Mouse (Mus musculus): ENCODE measurements around the gene Exoc6b. TPM values are rescaled to one million over a fixed set of nuclear protein-coding genes. Genes with fewer than 3 reads are reported as not detected.
A peak's percentile ranks its signal among the peaks of the same experiment; 100 is the strongest.

Exoc6b gene
- total RNA-seq, 1 experiment: 19.8 TPM

DNA sequence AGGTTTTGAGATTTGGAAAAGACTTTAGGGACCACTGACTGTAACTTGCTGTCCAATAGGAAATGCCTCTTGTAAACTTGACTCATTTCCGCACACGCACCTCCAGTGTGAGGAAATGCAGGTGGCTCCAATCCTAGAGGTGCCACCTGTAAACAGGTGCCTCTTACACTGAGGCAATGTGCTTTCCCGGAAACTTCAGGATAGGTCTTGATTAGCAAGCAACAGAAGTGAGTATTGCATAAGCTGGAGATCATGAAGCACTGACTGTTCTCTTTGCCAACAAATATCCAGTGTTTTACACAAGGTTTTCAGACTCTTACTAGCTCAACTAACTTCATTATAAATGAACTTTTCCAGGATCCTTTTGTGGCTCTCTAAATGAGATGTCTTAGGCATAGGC lies 377.4 kb downstream of the Exoc6b start:
- H3K4me1 ChIP-seq (ENCODE audit: control insufficient read depth in 2 of 2, insufficient read depth in 2 of 2, low read length in 2 of 2, poor library complexity in 1 of 2): no peaks in the 10 kb centered on the region
- H3K4me3 ChIP-seq (ENCODE audit: insufficient read depth in 1 of 2, low read depth in 1 of 2, low read length in 2 of 2, poor library complexity in 1 of 2, severe bottlenecking in 1 of 2): no peak overlapping the region
- in situ Hi-C loops (cut with MboI; ENCODE audit: low sequenced_read_pairs in 2 of 2, unreplicated experiment in 2 of 2): no loop called here
- no peak overlapping the region for H3K27ac ChIP-seq (ENCODE audit: insufficient read depth, low read depth, low read length, poor library complexity, severe bottlenecking)
- no peaks in the 10 kb centered on the region for H3K36me3 ChIP-seq (ENCODE audit: control insufficient read depth, insufficient read depth, low read length, poor library complexity, severe bottlenecking)
- no peaks in the 10 kb centered on the region for H3K9me3 ChIP-seq (ENCODE audit: control insufficient read depth, insufficient read depth, low read depth, low read length)
- no peak for DNase-seq (ENCODE audit: low read depth, low spot score)
- TF ChIP-seq CHD2 (IDR thresholded peaks at IDR 0.05; ENCODE audit: low read depth, low read length) (no peak), HCFC1 (IDR thresholded peaks at IDR 0.05; ENCODE audit: borderline replicate concordance, insufficient read depth, low read length) (no peak)
- no peak overlapping the region for H3K9ac ChIP-seq (ENCODE audit: insufficient read depth, low read depth, low read length, poor library complexity, severe bottlenecking)

DNA sequence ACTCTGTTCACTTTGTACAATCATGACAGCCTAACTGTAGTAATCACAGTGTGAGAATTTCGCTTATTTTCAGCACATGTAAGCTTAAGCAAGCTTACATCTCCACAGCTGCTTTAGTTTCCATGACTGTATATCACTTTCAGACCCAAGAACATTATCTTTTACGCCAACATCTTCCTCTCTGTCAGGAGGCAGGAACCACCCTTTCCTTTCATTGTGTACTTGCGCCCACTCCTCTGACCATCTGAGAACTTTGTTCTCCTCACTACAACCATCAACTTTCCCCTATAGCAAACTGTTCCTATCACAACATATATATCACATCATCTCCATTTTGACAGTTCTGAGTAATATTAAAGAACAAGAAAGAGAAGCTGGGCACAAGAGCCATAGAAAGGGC lies 391.5 kb downstream of the Exoc6b start:
- no peaks in the 10 kb centered on the region for H3K4me1 ChIP-seq (ENCODE audit: control insufficient read depth in 2 of 2, insufficient read depth in 2 of 2, low read length in 2 of 2, poor library complexity in 1 of 2)
- DNase-seq (ENCODE audit: low read depth, low spot score): no peak
- no peaks in the 10 kb centered on the region for H3K9me3 ChIP-seq (ENCODE audit: control insufficient read depth, insufficient read depth, low read depth, low read length)
- in situ Hi-C loops (cut with MboI; ENCODE audit: low sequenced_read_pairs in 2 of 2, unreplicated experiment in 2 of 2): no loop called here
- H3K27ac ChIP-seq (ENCODE audit: insufficient read depth, low read depth, low read length, poor library complexity, severe bottlenecking): no peak overlapping the region
- H3K9ac ChIP-seq (ENCODE audit: insufficient read depth, low read depth, low read length, poor library complexity, severe bottlenecking): no peak overlapping the region
- H3K36me3 ChIP-seq (ENCODE audit: control insufficient read depth, insufficient read depth, low read length, poor library complexity, severe bottlenecking): no peaks in the 10 kb centered on the region
- TF ChIP-seq CHD2 (IDR thresholded peaks at IDR 0.05; ENCODE audit: low read depth, low read length): no peak
- no peak for TF ChIP-seq ZNF384 (IDR thresholded peaks at IDR 0.05; ENCODE audit: low read depth, low read length)
- TF ChIP-seq MAFK (IDR thresholded peaks at IDR 0.05; ENCODE audit: insufficient read depth, low read depth, low read length): no peak
- TF ChIP-seq ZC3H11A (IDR thresholded peaks at IDR 0.05; ENCODE audit: borderline replicate concordance, low read depth, low read length): no peak
- H3K4me3 ChIP-seq (ENCODE audit: insufficient read depth in 1 of 2, low read depth in 1 of 2, low read length in 2 of 2, poor library complexity in 1 of 2, severe bottlenecking in 1 of 2): no peak overlapping the region

DNA sequence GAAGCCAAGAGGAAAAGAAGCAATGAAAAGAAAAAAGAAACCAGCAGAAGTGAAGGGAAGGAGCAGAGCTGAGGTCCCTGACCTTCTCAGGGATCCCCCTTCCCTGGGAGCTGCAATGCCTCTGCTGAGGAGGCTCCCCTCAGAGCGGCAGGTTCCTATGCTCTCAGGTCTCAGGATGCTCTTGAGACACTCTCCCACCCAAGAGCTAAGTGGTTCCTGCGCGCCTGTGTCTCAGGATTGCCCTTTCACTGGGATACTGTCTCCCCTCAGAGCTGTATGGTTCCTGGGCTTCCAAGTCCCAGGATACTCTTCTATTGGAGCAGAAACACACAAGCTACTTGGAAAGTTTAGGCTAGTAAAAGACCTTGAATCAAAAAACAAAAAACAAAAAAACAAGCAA lies 394.4 kb downstream of the Exoc6b start:
- DNase-seq (ENCODE audit: low read depth, low spot score): no peak
- no peak overlapping the region for H3K4me3 ChIP-seq (ENCODE audit: insufficient read depth in 1 of 2, low read depth in 1 of 2, low read length in 2 of 2, poor library complexity in 1 of 2, severe bottlenecking in 1 of 2)
- no peak overlapping the region for H3K27ac ChIP-seq (ENCODE audit: insufficient read depth, low read depth, low read length, poor library complexity, severe bottlenecking)
- H3K9me3 ChIP-seq (ENCODE audit: control insufficient read depth, insufficient read depth, low read depth, low read length): no peaks in the 10 kb centered on the region
- TF ChIP-seq HCFC1 (IDR thresholded peaks at IDR 0.05; ENCODE audit: borderline replicate concordance, insufficient read depth, low read length) (no peak), ZC3H11A (IDR thresholded peaks at IDR 0.05; ENCODE audit: borderline replicate concordance, low read depth, low read length) (no peak), MAFK (IDR thresholded peaks at IDR 0.05; ENCODE audit: insufficient read depth, low read depth, low read length) (no peak), ZNF384 (IDR thresholded peaks at IDR 0.05; ENCODE audit: low read depth, low read length) (no peak), CHD2 (IDR thresholded peaks at IDR 0.05; ENCODE audit: low read depth, low read length) (no peak)
- H3K4me1 ChIP-seq (ENCODE audit: control insufficient read depth in 2 of 2, insufficient read depth in 2 of 2, low read length in 2 of 2, poor library complexity in 1 of 2): no peaks in the 10 kb centered on the region
- no peak overlapping the region for H3K9ac ChIP-seq (ENCODE audit: insufficient read depth, low read depth, low read length, poor library complexity, severe bottlenecking)
- H3K36me3 ChIP-seq (ENCODE audit: control insufficient read depth, insufficient read depth, low read length, poor library complexity, severe bottlenecking): no peaks in the 10 kb centered on the region
- in situ Hi-C loops (cut with MboI; ENCODE audit: low sequenced_read_pairs in 2 of 2, unreplicated experiment in 2 of 2): no loop called here

DNA sequence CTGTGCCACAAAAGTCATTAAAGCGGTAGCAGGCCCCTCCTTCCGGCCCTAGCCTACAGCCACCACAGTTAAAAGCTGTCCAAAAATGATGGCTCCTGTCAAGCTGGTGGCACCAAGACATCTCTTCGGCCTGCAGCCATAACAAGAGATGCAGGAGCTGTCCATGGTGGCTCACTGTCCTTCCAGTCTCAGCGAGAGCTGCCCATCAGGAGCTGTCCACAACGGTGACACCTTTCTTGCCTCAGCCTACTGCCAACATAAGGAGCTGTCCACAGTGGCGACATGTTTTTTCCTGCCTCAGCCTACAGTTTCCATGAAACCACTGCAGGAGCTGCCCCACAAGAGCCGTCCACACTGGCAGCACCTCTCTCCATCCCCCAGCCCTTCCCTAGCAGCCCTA lies 395.2 kb downstream of the Exoc6b start:
- peak; percentile 35 for DNase-seq (ENCODE audit: low read depth, low spot score)
- Histone ChIP-seq H3K4me3 (ENCODE audit: insufficient read depth in 1 of 2, low read depth in 1 of 2, low read length in 2 of 2, poor library complexity in 1 of 2, severe bottlenecking in 1 of 2) (no peak overlapping the region), H3K27ac (ENCODE audit: insufficient read depth, low read depth, low read length, poor library complexity, severe bottlenecking) (no peak overlapping the region)

DNA sequence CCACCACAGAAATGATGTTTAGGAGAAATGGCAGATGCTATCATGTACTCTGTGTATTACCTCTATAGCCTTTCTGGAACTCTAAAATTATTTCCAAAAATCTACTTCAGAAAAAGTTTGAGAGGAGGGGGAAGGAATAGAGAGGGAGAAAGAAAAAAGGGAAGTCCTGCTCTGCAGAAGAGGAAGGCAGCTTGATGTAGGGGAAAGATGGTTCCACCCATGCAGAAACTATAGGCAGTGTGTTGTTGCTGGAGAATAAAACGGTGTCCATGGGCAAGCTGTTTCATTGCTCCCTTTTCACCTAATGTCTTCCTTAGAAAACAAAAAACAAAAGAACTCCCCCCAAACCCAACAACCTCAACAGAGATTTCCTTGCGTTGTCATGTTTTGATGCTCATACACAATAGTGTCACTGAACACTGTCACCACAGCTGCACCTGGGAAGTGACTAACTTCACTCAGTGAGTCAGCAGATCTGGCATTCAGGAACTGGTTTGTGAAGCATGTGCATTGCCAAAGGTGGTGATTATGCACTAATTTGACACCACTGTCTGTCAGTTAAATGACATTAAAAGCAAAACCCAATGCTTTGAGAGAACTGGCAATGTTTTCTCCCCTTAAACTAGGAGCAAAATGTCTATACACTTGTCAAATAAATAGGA lies 407.7 kb downstream of the Exoc6b start:
- Histone ChIP-seq H3K9me3 (ENCODE audit: control insufficient read depth, insufficient read depth, low read depth, low read length) (no peaks in the 10 kb centered on the region), H3K4me1 (ENCODE audit: control insufficient read depth in 2 of 2, insufficient read depth in 2 of 2, low read length in 2 of 2, poor library complexity in 1 of 2) (no peaks in the 10 kb centered on the region), H3K27ac (ENCODE audit: insufficient read depth, low read depth, low read length, poor library complexity, severe bottlenecking) (no peak overlapping the region), H3K4me3 (ENCODE audit: insufficient read depth in 1 of 2, low read depth in 1 of 2, low read length in 2 of 2, poor library complexity in 1 of 2, severe bottlenecking in 1 of 2) (no peak overlapping the region), H3K9ac (ENCODE audit: insufficient read depth, low read depth, low read length, poor library complexity, severe bottlenecking) (no peak overlapping the region), H3K36me3 (ENCODE audit: control insufficient read depth, insufficient read depth, low read length, poor library complexity, severe bottlenecking) (no peaks in the 10 kb centered on the region)
- in situ Hi-C loops (cut with MboI; ENCODE audit: low sequenced_read_pairs in 2 of 2, unreplicated experiment in 2 of 2): no loop called here
- no peak for DNase-seq (ENCODE audit: low read depth, low spot score)
- no peak for TF ChIP-seq MAFK (IDR thresholded peaks at IDR 0.05; ENCODE audit: insufficient read depth, low read depth, low read length)
- TF ChIP-seq ZC3H11A (IDR thresholded peaks at IDR 0.05; ENCODE audit: borderline replicate concordance, low read depth, low read length): no peak
- TF ChIP-seq HCFC1 (IDR thresholded peaks at IDR 0.05; ENCODE audit: borderline replicate concordance, insufficient read depth, low read length): no peak
- TF ChIP-seq ZNF384 (IDR thresholded peaks at IDR 0.05; ENCODE audit: low read depth, low read length): no peak
- TF ChIP-seq CHD2 (IDR thresholded peaks at IDR 0.05; ENCODE audit: low read depth, low read length): no peak

More for the DNA sequence above, 395.2 kb downstream of the Exoc6b start:
- in situ Hi-C loops (cut with MboI; ENCODE audit: low sequenced_read_pairs in 2 of 2, unreplicated experiment in 2 of 2): no loop called here
- H3K36me3 ChIP-seq (ENCODE audit: control insufficient read depth, insufficient read depth, low read length, poor library complexity, severe bottlenecking): no peaks in the 10 kb centered on the region
- TF ChIP-seq ZC3H11A (IDR thresholded peaks at IDR 0.05; ENCODE audit: borderline replicate concordance, low read depth, low read length) (no peak), HCFC1 (IDR thresholded peaks at IDR 0.05; ENCODE audit: borderline replicate concordance, insufficient read depth, low read length) (no peak), ZNF384 (IDR thresholded peaks at IDR 0.05; ENCODE audit: low read depth, low read length) (no peak), CHD2 (IDR thresholded peaks at IDR 0.05; ENCODE audit: low read depth, low read length) (no peak), MAFK (IDR thresholded peaks at IDR 0.05; ENCODE audit: insufficient read depth, low read depth, low read length) (no peak)
- no peak overlapping the region for H3K9ac ChIP-seq (ENCODE audit: insufficient read depth, low read depth, low read length, poor library complexity, severe bottlenecking)
- H3K4me1 ChIP-seq (ENCODE audit: control insufficient read depth in 2 of 2, insufficient read depth in 2 of 2, low read length in 2 of 2, poor library complexity in 1 of 2): no peaks in the 10 kb centered on the region
- no peaks in the 10 kb centered on the region for H3K9me3 ChIP-seq (ENCODE audit: control insufficient read depth, insufficient read depth, low read depth, low read length)

Data from ES-E14 (cell line).